Mouse (Mus musculus) MEL (cell line): ENCODE results near the gene Clec16a. TPM values are rescaled to one million over a fixed set of nuclear protein-coding genes. Genes with fewer than 3 reads are reported as not detected.

Experiments used
- DNase-seq: peaks from one replicate; pipeline ENCODE4 v3.0.0; 2011; ENCODE audit warnings: low read depth, low spot score
- H3K27ac ChIP-seq: 2 replicates; pipeline ENCODE4 v1.5.1; 2012; ENCODE audit warnings: low read depth, mild to moderate bottlenecking, control low read depth, low read length, moderate library complexity; ENCODE audit not compliant: control insufficient read depth
- H3K27me3 ChIP-seq, 2 experiments: fragments of 150-350 bp in 1 of 2; sonication (generic) in 1 of 2; 2 replicates each; pipeline ENCODE4 v1.6.1; 2012; ENCODE audit warnings: low read length in 2 of 2, mild to moderate bottlenecking in 2 of 2, improper control_type of control experiment in 1 of 2, moderate library complexity in 1 of 2; ENCODE audit not compliant: insufficient read depth in 2 of 2, control insufficient read depth in 1 of 2
- H3K36me3 ChIP-seq, 2 experiments: 2 replicates each; pipeline ENCODE4 v1.6.1; 2012 to 2014; ENCODE audit warnings: low read length in 2 of 2, improper control_type of control experiment in 1 of 2, inconsistent platforms in 1 of 2, mild to moderate bottlenecking in 1 of 2; ENCODE audit not compliant: insufficient read depth in 2 of 2, control insufficient read depth in 1 of 2
- H3K4me1 ChIP-seq, 2 experiments: fragments of 150-350 bp in 1 of 2; sonication (generic) in 1 of 2; 2 replicates each; pipeline ENCODE4 v1.6.1; 2012; ENCODE audit warnings: low read length in 2 of 2, improper control_type of control experiment in 1 of 2, mild to moderate bottlenecking in 1 of 2; ENCODE audit not compliant: insufficient read depth in 2 of 2, control insufficient read depth in 1 of 2
- H3K4me3 ChIP-seq, 2 experiments: fragments of 150-350 bp in 1 of 2; sonication (generic) in 1 of 2; 2 replicates each; pipeline ENCODE4 v1.5.1; 2012; ENCODE audit warnings: low read depth in 2 of 2, low read length in 2 of 2, mild to moderate bottlenecking in 2 of 2, moderate library complexity in 2 of 2, control low read depth in 1 of 2, improper control_type of control experiment in 1 of 2; ENCODE audit not compliant: control insufficient read depth in 1 of 2, insufficient read depth in 1 of 2
- H3K79me2 ChIP-seq: 2 replicates; pipeline ENCODE4 v1.6.1; 2012; ENCODE audit warnings: mild to moderate bottlenecking, low read length, moderate library complexity; ENCODE audit not compliant: control insufficient read depth, poor library complexity, insufficient read depth
- H3K9ac ChIP-seq: 2 replicates; pipeline ENCODE4 v1.6.1; 2012; ENCODE audit warnings: low read depth, mild to moderate bottlenecking, control low read depth, low read length, moderate library complexity; ENCODE audit not compliant: control insufficient read depth, poor library complexity, severe bottlenecking
- H3K9me3 ChIP-seq: fragments of 150-350 bp; sonication (generic); replicated peaks from 2 replicates; pipeline ENCODE4 v1.6.1; 2012; ENCODE audit warnings: mild to moderate bottlenecking, low read length, improper control_type of control experiment, moderate library complexity; ENCODE audit not compliant: insufficient read depth
- BHLHE40 ChIP-seq: IDR thresholded peaks from 2 replicates; pipeline ENCODE4 v1.6.1; 2012; ENCODE audit warnings: low read depth, mild to moderate bottlenecking, inconsistent platforms, low read length, improper control_type of control experiment, borderline replicate concordance
- CHD2 ChIP-seq: IDR thresholded peaks from 2 replicates; pipeline ENCODE4 v1.6.1; 2011; ENCODE audit warnings: low read length, improper control_type of control experiment
- JUND ChIP-seq: IDR thresholded peaks from 2 replicates; pipeline ENCODE4 v1.6.1; 2011; ENCODE audit warnings: low read depth, mild to moderate bottlenecking, improper control_type of control experiment, low read length
- KAT2A ChIP-seq: conservative IDR thresholded peaks from 2 replicates; pipeline ENCODE4 v1.6.1; 2012; ENCODE audit warnings: low read depth, low read length, improper control_type of control experiment, inconsistent platforms
- MAX ChIP-seq: IDR thresholded peaks from 2 replicates; pipeline ENCODE4 v1.6.1; 2011; ENCODE audit warnings: low read length, improper control_type of control experiment
- MAZ ChIP-seq: IDR thresholded peaks from 2 replicates; pipeline ENCODE4 v1.6.1; 2012; ENCODE audit warnings: low read depth, mild to moderate bottlenecking, inconsistent platforms, low read length, improper control_type of control experiment
- NELFE ChIP-seq: IDR thresholded peaks from 2 replicates; pipeline ENCODE4 v1.6.1; 2011; ENCODE audit warnings: low read depth, low read length, improper control_type of control experiment
- RCOR1 ChIP-seq: IDR thresholded peaks from 2 replicates; pipeline ENCODE4 v1.6.1; 2012; ENCODE audit warnings: low read depth, mild to moderate bottlenecking, inconsistent platforms, low read length, improper control_type of control experiment
- SIN3A ChIP-seq: IDR thresholded peaks from 2 replicates; pipeline ENCODE4 v1.6.1; 2012; ENCODE audit warnings: low read length, improper control_type of control experiment, inconsistent platforms
- USF2 ChIP-seq, 2 experiments: IDR thresholded peaks; 2 replicates each; pipeline ENCODE4 v1.6.1; 2011 to 2012; ENCODE audit warnings: improper control_type of control experiment in 2 of 2, low read length in 2 of 2, borderline replicate concordance in 1 of 2, inconsistent platforms in 1 of 2, low read depth in 1 of 2, mild to moderate bottlenecking in 1 of 2; ENCODE audit not compliant: insufficient read depth in 1 of 2
- ZC3H11A ChIP-seq: IDR thresholded peaks from 2 replicates; pipeline ENCODE4 v1.6.1; 2012; ENCODE audit warnings: low read depth, mild to moderate bottlenecking, inconsistent platforms, low read length, improper control_type of control experiment
- ZKSCAN1 ChIP-seq: IDR thresholded peaks from 2 replicates; pipeline ENCODE4 v1.6.1; 2012; ENCODE audit warnings: low read depth, mild to moderate bottlenecking, inconsistent platforms, low read length, improper control_type of control experiment, moderate library complexity
- ZNF384 ChIP-seq: IDR thresholded peaks from 2 replicates; pipeline ENCODE4 v1.6.1; 2012; ENCODE audit warnings: low read depth, mild to moderate bottlenecking, inconsistent platforms, low read length, improper control_type of control experiment
- polyA plus RNA-seq, 2 experiments: library from polyadenylated mRNA; stranded (reverse) in 1 of 2; unstranded in 1 of 2; fragments of >175 nt in 1 of 2; fragments of >200 nt in 1 of 2; gene quantifications; 2 replicates each; pipeline versions ENCODE4 v1.2.1 to v1.2.4; 2012; ENCODE audit warnings: low replicate concordance in 2 of 2, low read depth in 1 of 2; ENCODE audit not compliant: insufficient read length in 2 of 2, insufficient read depth in 1 of 2, missing spikeins in 1 of 2
- total RNA-seq: library from RNA; depleted of rRNA; stranded (reverse); fragments of 300-350 nt; gene quantifications from 2 replicates; pipeline ENCODE4 v1.2.3, GENCODE M21; 2012

The Clec16a gene
- total and polyA plus RNA-seq, 3 experiments = 10.4 to 49.3 (median 22.1) TPM

DNA sequence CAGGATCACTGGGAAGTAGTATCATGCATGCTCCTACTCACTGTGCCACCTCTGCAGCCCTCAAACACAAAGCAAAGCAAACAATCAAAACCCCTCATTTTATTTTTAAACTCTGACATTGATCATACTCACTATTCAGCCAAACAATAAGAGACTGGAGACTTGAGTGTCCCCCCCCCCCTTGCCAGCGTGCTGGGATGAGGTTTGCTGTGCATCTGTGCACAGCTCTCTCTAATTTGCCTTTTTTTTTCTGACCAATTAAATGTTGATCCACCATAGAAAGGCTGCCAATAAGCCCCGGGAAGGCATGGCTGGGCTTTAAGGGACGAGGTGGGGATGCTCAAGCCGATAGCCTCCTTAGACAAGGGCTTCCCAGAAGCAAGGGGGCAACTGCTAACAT lies 37.7 kb upstream of the Clec16a start:
- H3K4me3 ChIP-seq = no peak overlapping the region
- no peak overlapping the region for H3K27ac ChIP-seq
- H3K4me1 ChIP-seq = no peaks in the 10 kb centered on the region
- no peaks in the 10 kb centered on the region for H3K36me3 ChIP-seq
- TF ChIP-seq SIN3A (no peak), MAX (no peak)
- TF ChIP-seq, all 39 proteins: peak for 0
- no peak overlapping the region for H3K9ac ChIP-seq
- no peak for DNase-seq
- H3K27me3 ChIP-seq = peaks cover 1 to 3% of the 10 kb centered on the region in 2 experiments; a peak in 1 of 4 replicates
- no peaks in the 10 kb centered on the region for H3K9me3 ChIP-seq
- no peaks in the 10 kb centered on the region for H3K79me2 ChIP-seq

GRCm38 (mm10) chr16:10508691-10509090 lies 36.4 kb upstream of the Clec16a start:
- DNase-seq = no peak
- H3K9me3 ChIP-seq = no peaks in the 10 kb centered on the region
- no peak overlapping the region for H3K9ac ChIP-seq
- no peak overlapping the region for H3K27ac ChIP-seq
- H3K4me3 ChIP-seq = no peak overlapping the region
- no peaks in the 10 kb centered on the region for H3K79me2 ChIP-seq
- H3K36me3 ChIP-seq = no peaks in the 10 kb centered on the region
- peaks cover 1 to 3% of the 10 kb centered on the region in 2 experiments; a peak in 1 of 4 replicates for H3K27me3 ChIP-seq
- TF ChIP-seq ZNF384 (no peak), RCOR1 (no peak), KAT2A (no peak), NELFE (no peak), ZC3H11A (no peak), CHD2 (no peak), ZKSCAN1 (no peak), USF2 (IDR thresholded peaks at IDR 0.05; ENCODE audit: borderline replicate concordance in 1 of 2, insufficient read depth in 1 of 2, low read depth in 1 of 2, low read length in 2 of 2) (no peak), JUND (no peak)
- TF ChIP-seq, all 39 proteins: peak for 0
- H3K4me1 ChIP-seq = no peaks in the 10 kb centered on the region

GRCm38 (mm10) chr16:10510477-10511133 lies 34.5 kb upstream of the Clec16a start:
- peaks cover 1 to 3% of the 10 kb centered on the region in 2 experiments; a peak in 1 of 4 replicates for H3K27me3 ChIP-seq
- H3K9ac ChIP-seq = no peak overlapping the region
- H3K4me3 ChIP-seq = no peak overlapping the region
- H3K79me2 ChIP-seq = no peaks in the 10 kb centered on the region
- H3K27ac ChIP-seq = no peak overlapping the region
- no peaks in the 10 kb centered on the region for H3K36me3 ChIP-seq
- H3K9me3 ChIP-seq = no peaks in the 10 kb centered on the region
- DNase-seq = no peak
- no peaks in the 10 kb centered on the region for H3K4me1 ChIP-seq
- TF ChIP-seq BHLHE40 (no peak), MAZ (no peak), NELFE (no peak)
